Mouse (Mus musculus) T-helper 1 cell (primary cell): ENCODE results near the gene Pcyt2.

ENCODE experiments used
- in situ Hi-C: fragments of 300-600 bp; cut with MboI, MseI; formaldehyde crosslinking; loops from one replicate; pipeline ENCODE4 v1.15.1; 2025; ENCODE audit warnings: high pct_unique_total_duplicates

Pcyt2 gene

GRCm38 (mm10) chr11:120632559-120633519 is 15.1 kb upstream of the Pcyt2 start:
- in situ Hi-C loops = no loop called here

- in situ Hi-C loops = no loop called here
Measured at GRCm38 (mm10) chr11:120631726-120632448, 14.2 kb upstream of the Pcyt2 start.

DNA sequence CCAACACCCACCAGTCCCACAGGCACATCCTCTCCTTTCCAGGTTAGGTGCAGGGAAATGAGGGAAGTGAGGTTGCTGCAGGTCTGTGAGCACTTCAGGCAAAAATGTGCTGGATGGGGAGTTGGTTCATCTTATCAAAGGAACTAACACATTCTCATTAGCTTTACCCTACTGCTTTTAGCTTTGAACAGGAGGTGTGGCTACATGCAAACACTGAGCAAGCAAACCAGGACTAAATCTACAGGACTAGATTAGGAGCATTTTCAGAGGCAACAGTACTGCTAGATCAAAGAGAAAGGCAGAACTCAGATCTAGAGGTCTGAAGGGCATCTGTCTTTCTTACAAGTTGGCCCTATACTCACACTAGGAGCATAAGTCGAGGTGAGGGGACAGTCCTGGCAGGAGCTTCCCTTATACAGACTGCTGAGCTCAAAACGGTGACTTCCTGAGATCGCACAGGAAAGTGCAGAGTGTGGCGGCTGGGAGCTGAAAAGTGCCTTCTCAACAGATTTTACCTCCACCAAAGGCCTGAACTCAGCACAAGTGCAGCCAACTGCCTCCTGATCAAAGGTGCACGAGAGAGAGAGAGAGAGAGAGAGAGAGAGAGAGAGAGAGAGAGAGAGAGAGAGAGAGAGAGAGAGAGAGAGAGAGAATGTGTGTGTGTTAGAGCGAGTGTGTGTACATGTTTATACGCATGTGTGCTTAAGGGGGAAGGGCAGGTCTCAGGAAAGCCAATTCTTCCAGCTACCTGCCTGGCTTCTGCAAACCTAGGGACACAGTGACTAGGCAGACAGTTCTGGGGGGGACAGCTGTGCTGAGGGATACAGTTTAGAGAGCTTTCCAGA is 13.4 kb upstream of the Pcyt2 start:
- in situ Hi-C loops = no loop called here

- in situ Hi-C loops = no loop called here
Measured at GRCm38 (mm10) chr11:120630401-120630871, 12.7 kb upstream of the Pcyt2 start.

GRCm38 (mm10) chr11:120629911-120630310 is 12.2 kb upstream of the Pcyt2 start:
- in situ Hi-C loops = no loop called here

GRCm38 (mm10) chr11:120629341-120629730 is 11.6 kb upstream of the Pcyt2 start:
- in situ Hi-C loops = no loop called here

- in situ Hi-C loops = no loop called here
Measured at GRCm38 (mm10) chr11:120628601-120629340, 11.0 kb upstream of the Pcyt2 start.

GRCm38 (mm10) chr11:120627468-120628300 is 9.9 kb upstream of the Pcyt2 start:
- in situ Hi-C loops = no loop called here

- in situ Hi-C loops = no loop called here
Measured at GRCm38 (mm10) chr11:120626785-120627467, 9.2 kb upstream of the Pcyt2 start.

DNA sequence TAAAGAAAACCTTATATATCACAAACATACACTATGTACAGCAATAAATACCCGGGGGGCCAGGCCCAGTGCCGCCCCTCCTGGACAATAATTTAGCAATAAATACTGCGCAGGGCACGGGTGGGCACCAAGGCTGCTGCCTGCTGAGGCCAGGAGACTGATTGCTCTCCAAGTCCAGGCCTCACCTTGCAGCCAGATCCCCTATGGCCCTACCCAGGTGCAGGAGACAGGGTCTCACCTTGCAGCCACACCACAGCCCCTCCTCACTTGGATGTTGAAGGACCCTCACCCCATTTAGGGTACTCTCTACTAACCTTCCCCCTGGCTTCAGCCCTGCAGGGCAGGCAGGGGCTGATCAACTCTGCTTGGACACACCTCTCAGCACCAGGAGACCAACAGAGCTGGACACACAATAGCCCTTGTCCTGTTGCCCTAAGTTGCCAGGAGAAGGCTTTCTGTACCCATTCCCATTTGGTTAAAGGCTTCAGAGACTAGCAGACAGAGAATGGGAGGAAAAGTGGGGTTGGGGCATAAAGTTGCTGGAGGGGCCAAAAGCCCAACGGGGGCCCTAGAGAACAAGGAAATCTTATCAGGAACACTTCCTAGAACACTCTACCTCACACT is 7.5 kb upstream of the Pcyt2 start, which contains the start of gene Sirt7:
Gene Sirt7, minus strand, starts transcription at position 89 of the 624 bp plus-strand sequence.
- in situ Hi-C loops = no loop called here

DNA sequence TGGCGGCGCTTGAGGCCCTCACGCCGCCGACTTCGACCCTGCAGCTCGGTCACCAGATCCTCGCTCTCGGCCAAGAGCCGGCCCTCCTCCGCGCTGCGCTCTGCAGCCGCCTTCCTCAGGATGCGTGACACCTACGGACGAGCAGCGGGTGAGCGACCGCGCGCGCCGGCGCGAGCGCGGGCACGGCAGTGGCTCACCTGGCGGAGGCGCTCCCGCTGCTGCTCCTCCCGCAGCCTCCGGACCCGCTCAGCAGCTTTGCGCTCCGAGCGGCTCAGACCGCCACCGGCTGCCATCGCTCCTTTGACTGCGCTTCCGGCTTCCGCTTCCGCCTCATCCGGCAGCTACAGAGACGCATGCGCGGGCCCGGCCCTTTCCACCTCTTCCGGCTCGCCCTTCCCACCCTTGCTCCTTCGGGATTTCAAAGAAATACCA is 7.0 kb upstream of the Pcyt2 start:
- in situ Hi-C loops = no loop called here

- in situ Hi-C loops = no loop called here
Measured at GRCm38 (mm10) chr11:120623961-120624679, 6.4 kb upstream of the Pcyt2 start.

DNA sequence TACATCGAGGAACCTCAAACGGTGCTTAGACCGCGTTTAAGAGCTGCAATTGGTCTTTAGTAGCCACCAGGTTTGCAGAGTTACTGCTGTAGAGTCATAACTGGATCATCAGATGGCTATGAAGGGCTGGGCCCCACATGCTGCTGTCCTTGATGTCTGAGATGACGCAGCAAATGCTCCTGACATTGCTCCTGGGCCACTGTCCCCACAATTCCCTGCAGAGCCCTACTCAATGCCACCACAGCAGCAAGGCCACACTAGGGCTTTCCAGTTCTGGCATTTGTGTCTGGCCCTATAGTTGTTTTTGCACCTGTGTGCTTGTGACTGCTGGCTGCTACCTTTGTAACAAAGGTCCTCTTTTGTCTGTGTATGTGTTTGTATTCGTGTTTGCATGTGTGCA is 5.1 kb upstream of the Pcyt2 start:
- in situ Hi-C loops = no loop called here

DNA sequence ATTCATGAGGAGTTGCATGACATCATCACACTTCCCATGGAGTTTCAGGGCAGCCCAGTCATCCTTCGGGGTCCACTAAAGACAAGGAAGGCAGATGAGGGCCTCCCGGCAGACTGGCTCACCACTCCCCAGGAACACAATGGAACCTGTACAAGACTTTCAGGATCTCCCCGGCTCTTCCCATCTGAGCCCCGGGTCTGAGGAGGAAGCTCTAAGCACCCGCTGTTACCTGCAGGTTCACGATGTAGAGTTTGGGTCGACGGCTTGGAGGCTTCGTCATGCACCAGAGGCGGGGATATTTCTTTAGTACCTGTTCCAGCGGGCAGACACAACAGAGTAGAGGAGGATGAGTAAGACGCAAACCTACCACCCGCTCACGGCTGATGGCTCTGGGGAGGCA is 2.5 kb upstream of the Pcyt2 start:
- in situ Hi-C loops = no loop called here

- in situ Hi-C loops = no loop called here
Measured at GRCm38 (mm10) chr11:120618619-120619535, 1.1 kb upstream of the Pcyt2 start.

DNA sequence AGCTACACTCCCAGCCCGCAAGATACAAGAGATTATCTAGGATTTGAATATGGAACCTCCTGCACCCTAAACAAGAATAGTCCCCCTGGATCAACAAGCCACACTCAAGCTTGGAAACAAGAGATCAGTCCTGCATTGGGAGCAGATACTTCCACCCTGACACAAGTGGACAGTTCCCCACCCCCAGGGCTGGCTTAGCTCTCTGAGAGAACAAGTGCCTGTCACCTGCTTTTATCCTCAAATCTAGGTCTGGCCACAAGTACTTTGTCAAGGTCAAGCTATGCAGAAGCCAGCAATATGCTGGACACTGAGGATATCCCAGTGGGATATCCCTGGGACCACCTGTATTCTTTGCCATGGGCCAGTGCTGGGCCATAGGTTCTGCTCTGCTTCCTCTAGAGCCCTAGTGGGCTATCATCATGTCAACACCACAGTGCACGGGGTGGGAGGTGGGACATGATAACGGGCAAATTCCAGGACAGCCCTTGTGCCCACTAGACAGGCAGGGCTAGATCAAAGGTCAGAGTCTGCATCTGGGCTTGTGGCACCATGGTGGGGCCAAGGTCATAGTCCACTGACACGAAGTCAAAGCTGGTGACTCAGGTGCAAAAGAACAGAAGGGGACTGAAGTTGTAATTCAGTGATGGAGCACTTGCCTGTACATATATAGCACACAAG is 980 bp downstream of the Pcyt2 start:
- in situ Hi-C loops = no loop called here
